Mouse (Mus musculus) testis, adult 2 months (tissue): Measurements from ENCODE around the gene Cog5. TPM values are rescaled to one million over a fixed set of nuclear protein-coding genes. Genes with fewer than 3 reads are reported as not detected.

Experiments used
- H3K27ac ChIP-seq: fragments of 200-500 bp; 2 replicates; pipeline ENCODE4 v1.5.1; 2012; ENCODE audit warnings: low read depth, low read length; ENCODE audit not compliant: control insufficient read depth, insufficient read depth
- H3K27me3 ChIP-seq: fragments of 200-500 bp; 2 replicates; pipeline ENCODE4 v1.6.1; 2012; ENCODE audit warnings: mild to moderate bottlenecking, low read length, moderate library complexity; ENCODE audit not compliant: control insufficient read depth, insufficient read depth
- H3K36me3 ChIP-seq: fragments of 200-500 bp; 2 replicates; pipeline ENCODE4 v1.6.1; 2012; ENCODE audit warnings: mild to moderate bottlenecking, low read length; ENCODE audit not compliant: control insufficient read depth, insufficient read depth
- H3K4me1 ChIP-seq: fragments of 200-500 bp; 2 replicates; pipeline ENCODE4 v1.6.1; 2012; ENCODE audit warnings: low read length; ENCODE audit not compliant: control insufficient read depth, insufficient read depth
- H3K4me3 ChIP-seq: fragments of 200-500 bp; 2 replicates; pipeline ENCODE4 v1.5.1; 2012; ENCODE audit warnings: low read depth, mild to moderate bottlenecking, low read length, moderate library complexity, mixed read lengths; ENCODE audit not compliant: control insufficient read depth
- CTCF ChIP-seq: fragments of 200-500 bp; IDR thresholded peaks from 2 replicates; pipeline ENCODE4 v1.5.1; 2012; ENCODE audit warnings: low read depth, mild to moderate bottlenecking, inconsistent platforms, low read length, moderate library complexity; ENCODE audit not compliant: control insufficient read depth, insufficient read depth, insufficient replicate concordance
- POLR2A ChIP-seq: fragments of 200-500 bp; IDR thresholded peaks from 2 replicates; pipeline ENCODE4 v1.6.1; 2012; ENCODE audit warnings: low read depth, mild to moderate bottlenecking, inconsistent platforms, low read length, moderate library complexity; ENCODE audit not compliant: control insufficient read depth
- polyA plus RNA-seq: library from polyadenylated mRNA; depleted of rRNA; stranded (reverse); fragments of >200 nt; gene quantifications from 2 replicates; pipeline ENCODE4 v1.2.3, GENCODE M21; 2012

Gene Cog5
- polyA plus RNA-seq, 1 experiment = 17.4 TPM

GRCm38 (mm10) chr12:31633970-31634342, 20.7 kb upstream of the Cog5 start:
- no peaks in the 10 kb centered on the region for H3K36me3 ChIP-seq
- peaks cover 5% of the 10 kb centered on the region for H3K4me1 ChIP-seq
- H3K27ac ChIP-seq = peak overlapping the region; percentile 97
- H3K4me3 ChIP-seq = peak overlapping the region; percentile 100
- H3K27me3 ChIP-seq = no peaks in the 10 kb centered on the region
- TF ChIP-seq POLR2A = no peak

- H3K4me3 ChIP-seq = peak within 1 kb of the TSS; percentile 100
- peak; percentile 82 for TF ChIP-seq POLR2A
- TF ChIP-seq CTCF = no peak
- peak within 1 kb of the TSS; percentile 97 for H3K27ac ChIP-seq
- H3K4me1 ChIP-seq = peaks cover 5% of the 10 kb centered on the region
- no peaks in the 10 kb centered on the region for H3K27me3 ChIP-seq
- no peaks in the 10 kb centered on the region for H3K36me3 ChIP-seq
Observed at GRCm38 (mm10) chr12:31634343-31635239, 20.1 kb upstream of the Cog5 start, which contains the start of gene Bcap29. Gene Bcap29 (minus strand): TSS chr12:31634658.

GRCm38 (mm10) chr12:31635240-31635607, 19.4 kb upstream of the Cog5 start:
- TF ChIP-seq POLR2A = no peak
- no peak for TF ChIP-seq CTCF
- H3K4me3 ChIP-seq = peak overlapping the region; percentile 100; the same call in 1 of the 2 replicates

GRCm38 (mm10) chr12:31653611-31654010, 1.1 kb upstream of the Cog5 start:
- Histone ChIP-seq H3K4me3 (no peak overlapping the region), H3K27ac (no peak overlapping the region), H3K27me3 (no peaks in the 10 kb centered on the region), H3K36me3 (no peaks in the 10 kb centered on the region), H3K4me1 (peaks cover 7% of the 10 kb centered on the region)
- TF ChIP-seq POLR2A = no peak
- no peak for TF ChIP-seq CTCF

More at GRCm38 (mm10) chr12:31635240-31635607, 19.4 kb upstream of the Cog5 start:
- Histone ChIP-seq H3K27ac (no peak overlapping the region), H3K27me3 (no peaks in the 10 kb centered on the region), H3K4me1 (peaks cover 5% of the 10 kb centered on the region), H3K36me3 (no peaks in the 10 kb centered on the region)

- TF ChIP-seq CTCF (no peak; the same call in 1 of the 2 replicates), POLR2A (no peak; the same call in 1 of the 2 replicates)
- Histone ChIP-seq H3K27ac (peak overlapping the region; percentile 90), H3K27me3 (no peaks in the 10 kb centered on the region), H3K4me3 (peak overlapping the region; percentile 100), H3K4me1 (peaks cover 7% of the 10 kb centered on the region), H3K36me3 (no peaks in the 10 kb centered on the region)
Observed at GRCm38 (mm10) chr12:31654965-31655477, 352 bp downstream of the Cog5 start.

- Histone ChIP-seq H3K4me1 (peaks cover 7% of the 10 kb centered on the region), H3K4me3 (no peak overlapping the region), H3K27me3 (no peaks in the 10 kb centered on the region), H3K27ac (no peak overlapping the region), H3K36me3 (no peaks in the 10 kb centered on the region)
- TF ChIP-seq POLR2A (no peak), CTCF (no peak)
Observed at GRCm38 (mm10) chr12:31656841-31657240, 2.2 kb downstream of the Cog5 start.

- Histone ChIP-seq H3K4me1 (no peaks in the 10 kb centered on the region), H3K27ac (no peak overlapping the region), H3K27me3 (no peaks in the 10 kb centered on the region), H3K36me3 (no peaks in the 10 kb centered on the region; the same call in 1 of the 2 replicates), H3K4me3 (no peak overlapping the region)
- no peak for TF ChIP-seq POLR2A
- TF ChIP-seq CTCF = no peak
Observed at GRCm38 (mm10) chr12:31665999-31666398, 11.3 kb downstream of the Cog5 start.
